Mouse (Mus musculus) ES-E14 (cell line): Measurements from ENCODE around the gene Spns2.

Source experiments
- CHD2 ChIP-seq: IDR thresholded peaks from 2 replicates; pipeline ENCODE4 v1.6.1; 2014; ENCODE audit warnings: mild to moderate bottlenecking, low read depth, low read length, inconsistent platforms
- HCFC1 ChIP-seq: IDR thresholded peaks from 2 replicates; pipeline ENCODE4 v1.6.1; 2012; ENCODE audit warnings: low read length, inconsistent platforms, borderline replicate concordance; ENCODE audit not compliant: insufficient read depth
- MAFK ChIP-seq: IDR thresholded peaks from 2 replicates; pipeline ENCODE4 v1.6.1; 2014; ENCODE audit warnings: mild to moderate bottlenecking, low read depth, low read length, inconsistent platforms; ENCODE audit not compliant: insufficient read depth
- ZC3H11A ChIP-seq: IDR thresholded peaks from 2 replicates; pipeline ENCODE4 v1.6.1; 2012; ENCODE audit warnings: low read depth, mild to moderate bottlenecking, inconsistent platforms, low read length, borderline replicate concordance
- ZNF384 ChIP-seq: IDR thresholded peaks from 2 replicates; pipeline ENCODE4 v1.6.1; 2012; ENCODE audit warnings: low read depth, low read length, inconsistent platforms

DNA sequence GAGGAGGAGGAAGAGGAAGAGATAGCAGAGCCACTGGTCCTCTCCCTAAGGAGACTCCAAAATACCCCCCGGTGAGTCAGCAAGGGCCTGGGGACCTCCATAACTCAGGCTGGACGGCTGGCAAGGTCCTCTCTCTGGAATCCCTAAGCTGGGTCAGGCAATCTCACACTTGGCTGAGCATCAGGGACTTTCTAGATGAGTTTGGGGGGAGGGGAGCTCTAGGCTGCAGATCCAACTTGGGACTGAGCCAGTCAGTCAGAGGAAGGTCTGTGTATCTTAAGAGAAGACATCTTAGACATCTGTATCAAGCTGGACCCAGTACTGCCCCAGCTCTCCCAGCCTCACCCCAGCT is 54.0 kb downstream of the Spns2 start:
- TF ChIP-seq HCFC1 (no peak), ZNF384 (no peak), ZC3H11A (no peak), MAFK (no peak), CHD2 (no peak)
